Mouse (Mus musculus): ENCODE results near the gene Phldb3.

The Phldb3 gene

DNA sequence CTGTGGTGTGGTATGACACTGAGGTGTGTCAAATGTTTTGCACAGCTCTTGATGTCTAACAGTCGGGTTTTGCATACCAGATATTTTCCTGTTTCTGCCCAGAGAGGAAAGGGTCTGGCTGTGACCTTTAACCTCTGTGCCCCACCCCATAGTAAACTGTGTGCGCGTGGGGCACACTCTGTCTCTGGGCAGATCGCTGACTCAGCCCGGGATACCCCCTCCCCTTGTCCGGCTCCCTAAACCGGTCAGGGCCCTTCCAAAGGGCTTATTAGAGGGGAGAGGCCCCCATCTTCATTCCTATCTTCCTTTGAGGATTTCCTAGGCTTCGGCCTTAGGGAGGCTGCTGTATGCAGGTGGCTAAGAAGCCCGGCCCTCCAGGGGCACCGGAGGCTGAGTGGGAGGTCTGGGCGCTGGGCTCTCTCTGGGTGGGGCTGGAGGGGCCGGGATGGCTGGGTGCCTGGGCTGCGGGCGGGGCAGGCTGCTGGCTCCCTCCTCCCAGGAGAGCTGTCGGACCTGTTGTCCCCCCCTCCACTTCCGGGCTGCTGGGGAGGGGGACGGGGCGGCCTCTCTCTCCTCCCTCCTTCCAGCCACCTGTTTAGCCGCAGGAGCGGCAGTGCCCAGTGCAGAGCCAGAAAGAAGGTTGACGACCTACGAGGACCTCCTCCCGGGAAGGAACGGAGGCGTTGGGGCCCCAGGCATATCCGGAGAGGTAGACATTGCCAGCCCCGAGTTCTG, at the start of gene Phldb3:
Gene Phldb3 (plus strand): TSS at position 620 of the 735 bp plus-strand sequence.
- no peak for DNase-seq (ENCODE audit: low read depth, low spot score)

DNA sequence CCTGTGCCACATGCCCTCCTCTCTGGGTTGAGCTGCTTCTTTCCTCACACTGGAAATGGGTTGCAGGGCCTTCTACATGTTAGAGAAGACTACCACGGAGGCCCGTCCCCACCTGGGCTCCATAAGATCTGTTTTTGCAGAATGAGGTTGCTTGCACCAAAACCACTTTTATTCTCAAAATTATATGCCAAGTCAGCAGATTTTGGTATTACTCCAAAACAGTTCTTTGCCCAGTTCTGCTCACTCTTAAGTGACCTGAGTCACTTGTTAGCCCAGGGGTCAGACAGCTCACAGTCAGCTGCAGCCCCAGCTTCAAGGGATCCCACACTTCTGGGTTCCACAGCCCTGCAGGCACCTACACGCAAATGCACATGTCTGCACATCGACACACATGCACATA, 49.1 kb upstream of the Phldb3 start:
- DNase-seq (ENCODE audit: low read depth, low spot score), result no peak

DNA sequence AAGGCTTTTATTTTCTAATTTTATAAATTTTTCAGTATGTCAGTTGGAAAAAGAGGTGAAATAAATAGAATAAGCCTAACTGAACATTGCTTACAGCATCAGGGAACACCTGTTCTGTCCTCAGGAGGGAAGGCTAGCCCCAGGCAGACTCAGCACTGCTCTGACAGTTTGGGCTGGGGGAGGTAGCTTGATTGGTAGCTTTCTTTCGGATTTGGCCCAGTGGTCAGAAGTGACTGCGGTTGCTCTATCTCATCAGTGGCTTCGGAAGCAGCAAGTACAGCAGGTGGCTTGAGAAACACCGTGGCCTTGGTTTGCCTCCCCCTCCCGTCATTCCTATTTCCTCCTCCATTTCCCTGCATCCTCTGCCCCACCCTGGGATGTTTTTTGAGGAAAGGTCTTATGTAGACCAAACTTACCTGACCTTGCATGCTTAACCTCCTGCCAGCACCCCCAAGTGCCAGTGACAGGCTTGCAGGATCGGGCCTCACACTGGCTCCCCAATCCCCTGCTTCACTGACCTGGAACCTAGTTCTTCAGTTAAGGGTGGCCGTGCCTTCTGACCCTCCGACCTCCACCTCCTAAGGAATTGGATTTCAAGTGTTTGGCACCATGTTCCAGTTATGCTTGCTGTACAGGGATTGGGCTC, 47.2 kb upstream of the Phldb3 start:
- no peak for DNase-seq (ENCODE audit: low read depth, low spot score)

DNA sequence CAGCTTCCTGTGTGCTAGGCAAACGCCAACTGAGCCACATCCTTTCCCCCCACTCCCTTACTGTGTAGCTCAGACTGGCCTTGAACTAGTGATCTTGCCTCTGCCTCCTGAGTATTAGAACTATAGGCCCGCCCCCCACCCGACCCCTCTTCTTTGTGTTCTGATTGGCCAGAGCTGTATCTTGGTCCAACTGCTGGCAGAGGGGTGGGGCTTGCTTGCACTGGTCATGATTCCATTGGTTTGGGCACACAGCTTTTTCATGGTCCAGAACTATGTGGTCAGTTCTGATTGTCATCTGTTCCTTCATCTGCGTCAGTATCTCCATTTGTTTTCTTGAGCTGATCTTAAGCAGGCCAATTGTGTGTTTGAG, 46.7 kb upstream of the Phldb3 start:
- no peak for DNase-seq (ENCODE audit: low read depth, low spot score)

DNA sequence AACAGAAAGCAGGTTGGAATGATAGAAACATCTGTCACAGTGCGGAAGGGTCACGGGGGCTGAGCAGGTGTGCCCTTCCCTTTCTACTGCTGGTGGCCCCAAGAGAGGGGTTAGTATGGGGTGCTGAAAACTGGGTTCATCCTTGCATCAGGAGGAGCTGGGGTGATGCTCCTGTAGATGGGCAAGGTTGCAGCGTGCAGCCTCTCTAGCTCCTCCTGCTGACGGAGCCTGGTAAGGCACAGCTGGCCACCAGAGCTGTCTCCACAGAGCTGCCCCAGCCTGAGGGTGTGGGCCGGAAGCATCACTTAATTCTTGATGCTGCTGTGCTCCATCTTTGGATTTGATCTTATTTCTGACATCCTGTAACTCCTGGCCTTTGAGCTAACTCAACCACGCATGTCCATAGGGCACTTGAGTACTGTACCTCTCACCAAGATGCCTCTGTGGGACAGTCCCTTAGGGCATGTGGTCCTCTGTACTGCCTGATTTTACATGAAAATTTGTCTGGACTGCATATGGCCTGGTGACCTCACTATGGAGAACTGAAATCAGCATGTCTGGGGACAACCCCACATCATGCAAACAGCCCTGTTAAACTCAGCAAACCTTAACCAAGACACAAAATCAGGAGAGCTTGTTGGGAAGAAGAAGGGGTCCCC, 45.8 kb upstream of the Phldb3 start:
- DNase-seq (ENCODE audit: low read depth, low spot score), result peak; percentile 44

DNA sequence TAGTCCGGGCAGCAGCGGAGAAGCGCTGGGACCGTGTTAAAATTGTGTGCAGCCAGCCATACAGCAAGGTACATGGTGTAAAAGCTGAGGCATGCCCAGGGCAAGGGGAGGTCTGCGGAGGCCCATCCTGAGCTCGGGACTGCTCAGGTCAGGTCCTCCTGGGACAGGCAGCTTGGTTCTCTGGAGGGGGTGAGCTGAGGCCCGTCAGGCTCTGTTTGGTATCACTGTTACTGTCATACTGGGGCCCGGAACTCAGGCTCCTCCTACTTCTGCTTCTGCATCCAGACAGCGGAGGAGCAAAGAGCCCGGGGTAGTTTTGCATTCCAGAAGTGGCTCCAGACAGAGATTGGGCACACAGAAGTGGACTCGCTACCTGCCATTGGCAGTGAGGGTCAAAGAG, 44.9 kb upstream of the Phldb3 start:
- no peak for DNase-seq (ENCODE audit: low read depth, low spot score)

DNA sequence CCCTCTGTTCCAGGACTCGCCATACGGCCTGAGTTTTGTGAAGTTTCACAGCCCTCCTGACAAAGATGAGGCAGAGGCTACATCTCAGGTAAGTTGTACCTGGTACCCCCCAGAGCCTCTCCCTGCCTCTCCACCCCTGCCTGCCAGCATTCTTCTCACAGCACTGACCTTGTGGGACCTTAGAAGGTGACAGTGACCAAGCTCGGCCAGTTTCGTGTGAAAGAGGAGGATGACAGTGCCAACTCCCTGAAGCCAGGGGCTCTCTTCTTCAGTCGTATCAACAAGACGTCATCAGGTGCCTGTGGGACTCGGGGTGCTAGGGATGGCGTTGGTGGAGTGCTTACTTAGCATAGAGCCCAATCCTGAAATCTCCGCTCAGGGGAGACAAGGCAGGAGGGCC, 44.4 kb upstream of the Phldb3 start:
- no peak for DNase-seq (ENCODE audit: low read depth, low spot score)

DNA sequence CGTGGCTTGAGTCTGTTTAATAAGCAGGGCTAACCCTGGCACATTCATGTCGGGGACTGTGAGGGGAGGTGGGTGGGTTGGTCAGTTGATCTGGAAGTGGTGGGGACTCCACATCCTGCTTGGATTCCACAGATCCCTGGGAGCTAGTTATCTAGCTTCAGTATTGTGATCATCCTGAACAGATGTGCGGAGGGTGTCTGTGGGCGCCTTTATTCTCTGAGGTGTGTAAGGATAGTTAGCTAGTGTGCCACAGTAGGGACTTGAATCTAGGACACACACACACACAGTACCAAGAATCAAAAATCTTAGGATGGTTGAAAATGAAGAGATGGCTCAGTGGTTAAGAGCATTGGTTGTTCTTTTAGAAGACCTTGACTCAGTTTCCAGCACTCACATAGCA, 42.1 kb upstream of the Phldb3 start:
- no peak for DNase-seq (ENCODE audit: low read depth, low spot score)

DNA sequence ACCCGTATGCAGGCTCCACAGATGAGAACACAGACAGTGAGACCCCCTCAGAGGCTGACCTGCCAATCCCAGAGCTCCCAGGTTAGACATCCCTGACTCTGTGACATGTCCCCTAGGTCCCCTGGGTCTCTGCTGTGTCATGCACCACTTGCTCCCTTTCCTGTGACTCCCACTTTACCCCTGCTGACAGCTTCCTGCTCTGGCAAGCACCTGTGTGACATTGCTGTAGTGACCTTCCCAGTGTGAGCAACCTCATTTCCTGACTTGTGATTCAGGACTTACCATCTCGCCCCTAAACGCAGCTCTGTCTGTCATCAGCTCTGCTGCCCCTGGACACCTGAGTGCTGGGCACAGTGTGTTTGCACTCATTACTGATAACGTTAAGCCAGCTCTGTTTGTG, 39.5 kb upstream of the Phldb3 start:
- no peak for DNase-seq (ENCODE audit: low read depth, low spot score)

DNA sequence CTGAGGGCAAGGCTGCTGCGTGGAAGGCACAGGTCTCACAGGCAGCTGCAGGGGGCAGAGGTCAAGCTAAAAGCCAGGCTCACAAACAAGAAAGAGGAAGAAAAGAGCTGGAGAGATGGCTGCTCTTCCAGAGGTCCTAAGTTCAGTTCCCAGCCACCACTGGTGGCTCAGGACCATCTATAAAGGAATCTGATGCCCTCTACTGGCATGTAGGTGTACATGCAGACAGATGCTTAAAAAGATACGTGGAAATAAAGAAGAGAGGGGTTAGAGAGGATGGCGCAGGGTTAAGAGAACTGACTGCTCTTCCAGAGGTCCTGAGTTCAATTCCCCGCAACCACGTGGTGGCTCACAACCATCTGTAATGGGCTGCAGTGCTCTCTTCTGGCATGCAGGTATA, 38.1 kb upstream of the Phldb3 start:
- no peak for DNase-seq (ENCODE audit: low read depth, low spot score)

DNA sequence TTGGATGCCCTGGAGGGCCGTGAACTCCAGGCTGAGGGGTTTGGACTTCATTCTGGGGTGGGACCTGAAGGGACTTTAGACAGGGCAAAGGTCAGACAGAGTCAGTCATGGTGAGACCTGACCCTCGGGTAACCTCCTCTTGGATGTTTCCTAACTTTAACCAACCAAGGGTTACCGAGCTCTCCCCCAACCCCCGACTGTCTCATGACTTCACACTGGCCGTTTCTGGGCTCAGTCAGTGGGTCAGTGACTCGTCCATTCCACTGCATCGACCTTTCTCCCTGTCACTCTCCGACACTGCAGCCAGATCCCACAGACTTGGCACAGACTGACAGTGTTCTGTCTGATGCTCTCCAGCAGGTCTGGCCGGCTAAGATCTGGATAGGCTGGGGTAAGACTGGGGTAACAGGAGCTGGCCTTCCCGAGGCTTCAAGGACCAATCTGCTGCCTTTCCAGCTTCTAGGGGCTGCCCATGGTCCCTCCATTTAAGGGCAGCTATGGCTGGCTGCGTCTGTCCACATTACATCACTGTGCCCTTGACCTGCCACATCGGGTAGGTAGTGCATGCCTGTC, 36.3 kb upstream of the Phldb3 start:
- no peak for DNase-seq (ENCODE audit: low read depth, low spot score)

DNA sequence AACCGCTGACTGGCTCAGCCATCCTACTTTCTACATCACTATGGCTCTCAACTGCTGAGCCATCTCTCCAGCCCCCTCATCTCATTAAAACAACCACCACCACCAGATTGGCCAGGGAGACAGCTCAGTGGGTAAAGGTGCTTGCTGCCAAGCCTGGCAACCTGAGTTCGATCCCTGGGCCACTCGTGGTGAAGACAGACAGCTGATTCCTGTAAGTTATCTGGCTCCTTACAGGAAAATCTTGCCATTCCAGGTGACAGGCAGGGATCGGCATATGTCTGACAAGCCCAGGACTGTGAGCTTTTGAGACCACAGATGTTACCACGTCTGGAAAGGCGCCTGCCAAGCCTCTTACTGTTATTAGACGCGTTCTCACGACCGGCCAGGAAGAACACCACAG, 32.8 kb upstream of the Phldb3 start:
- DNase-seq (ENCODE audit: low read depth, low spot score), result no peak

DNA sequence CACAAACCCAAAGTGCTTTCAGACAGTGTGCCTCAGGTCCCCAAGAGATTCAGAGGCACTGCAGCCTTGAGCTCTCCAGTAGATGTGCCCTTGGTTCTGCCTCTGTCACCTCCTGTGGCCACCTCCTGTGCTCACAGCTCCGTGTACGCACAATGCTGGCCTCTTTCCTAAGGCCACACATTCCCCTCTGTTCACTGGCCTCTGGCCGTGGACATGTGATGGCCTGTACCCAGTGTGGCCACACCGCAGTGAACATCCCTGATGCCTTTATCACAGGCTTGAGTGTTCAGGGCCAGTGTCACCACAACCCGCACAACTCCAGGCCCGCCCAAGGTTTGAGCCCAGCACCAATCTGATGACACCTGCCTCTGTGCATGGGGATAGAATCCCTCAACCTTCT, 25.7 kb upstream of the Phldb3 start:
- DNase-seq (ENCODE audit: low read depth, low spot score), result no peak

DNA sequence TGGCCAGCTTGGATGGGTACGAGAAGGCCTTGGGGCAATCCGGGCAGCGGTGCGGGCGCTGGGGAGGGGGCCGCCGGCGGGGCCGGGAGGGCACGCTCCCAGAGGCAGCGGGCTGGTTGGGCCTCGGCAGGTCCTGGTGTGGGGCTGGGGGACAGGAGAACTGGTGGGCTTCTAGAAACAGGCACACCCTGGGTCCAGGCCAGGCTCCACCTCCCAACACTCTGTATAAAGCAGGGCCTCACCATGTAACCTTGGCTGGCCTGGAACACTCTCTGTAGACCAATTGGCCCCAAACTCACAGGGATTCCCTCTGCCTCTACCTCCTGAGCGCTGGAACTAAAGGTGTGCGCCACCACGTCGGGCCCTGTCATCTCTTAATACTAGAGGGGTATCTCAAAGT, 24.6 kb upstream of the Phldb3 start:
- DNase-seq (ENCODE audit: low read depth, low spot score), result no peak

DNA sequence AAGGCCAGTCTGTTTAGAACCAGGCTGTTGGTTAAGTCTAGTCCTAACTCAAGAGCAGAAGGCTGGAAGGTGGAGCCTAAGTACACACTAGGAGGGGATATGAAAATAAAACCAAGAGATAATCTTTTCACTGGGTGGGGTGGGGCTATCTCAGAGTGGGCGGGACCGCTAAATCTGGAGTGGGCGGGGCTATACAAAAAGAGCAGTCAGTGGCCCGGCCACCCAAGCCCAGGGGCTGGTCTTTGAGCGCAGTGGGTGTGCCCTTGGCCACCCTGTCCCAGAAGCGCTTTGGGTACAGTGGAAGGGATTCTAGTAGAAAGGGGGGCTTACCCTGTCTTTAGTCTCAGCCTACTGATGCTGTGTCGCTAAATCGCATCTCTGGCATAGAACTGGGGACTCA, 23.7 kb upstream of the Phldb3 start:
- no peak for DNase-seq (ENCODE audit: low read depth, low spot score)

DNA sequence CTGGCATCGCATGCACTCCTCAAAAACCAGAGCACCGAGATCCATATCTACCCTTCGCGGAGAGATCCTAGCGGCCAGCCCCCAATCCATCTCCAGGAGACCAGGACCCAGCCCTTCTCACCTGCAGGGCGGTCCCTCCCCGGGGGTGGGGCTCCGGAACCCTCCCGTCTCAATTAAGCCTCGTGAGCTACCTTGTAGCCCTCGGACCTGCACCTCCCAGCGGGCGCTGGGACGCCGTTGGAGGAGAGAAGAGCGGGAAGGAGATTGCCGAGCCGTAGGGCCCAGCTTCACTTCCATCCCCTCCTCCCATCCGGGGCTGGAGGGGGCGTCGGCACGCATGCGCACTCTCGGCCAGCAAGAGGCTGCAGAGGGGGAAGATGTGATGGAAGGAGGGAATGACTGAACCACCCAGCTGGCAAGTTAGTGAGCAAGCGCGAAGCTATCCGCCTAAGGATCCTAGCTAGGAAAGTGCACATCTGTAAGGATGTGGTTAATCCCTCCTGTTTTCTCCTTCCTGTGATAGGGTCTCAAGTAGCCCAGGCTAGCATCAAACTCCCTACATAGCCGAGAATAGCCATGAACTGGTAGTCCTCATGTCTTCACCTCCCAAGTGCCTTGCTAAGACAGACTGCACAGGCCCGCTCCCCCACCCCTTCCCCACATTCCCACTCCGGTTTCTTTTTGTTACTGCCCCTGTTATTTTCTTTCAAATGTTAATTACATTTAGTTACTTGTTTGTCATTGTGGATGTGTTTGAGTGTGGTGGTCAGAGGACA, 23.0 kb upstream of the Phldb3 start, which contains the start of the genes Ethe1 and Zfp575:
Gene Ethe1 (plus strand): TSS at position 214 of the 776 bp plus-strand sequence.
Gene Zfp575 (minus strand): TSS at position 312 of the 776 bp plus-strand sequence.
- DNase-seq (ENCODE audit: low read depth, low spot score), result peak; percentile 51

DNA sequence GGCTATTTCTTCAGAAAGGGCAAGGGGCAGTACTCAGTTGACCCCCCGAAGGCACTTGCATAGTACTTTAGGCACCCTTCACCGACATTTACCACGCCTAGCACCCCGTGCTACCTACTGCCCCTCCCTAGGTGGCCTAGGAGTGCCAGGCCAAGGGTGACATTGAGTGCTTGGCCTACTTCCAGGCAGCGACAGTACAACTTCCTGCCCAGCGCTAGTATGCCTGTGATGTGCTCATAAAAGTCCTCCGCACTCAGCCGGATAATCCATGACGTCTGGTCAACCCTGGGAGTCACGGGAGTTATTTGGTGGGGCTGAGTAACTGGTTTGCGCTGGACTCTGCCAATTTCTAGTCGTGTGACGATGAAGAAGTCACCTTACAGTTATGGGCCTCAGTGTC, 22.2 kb upstream of the Phldb3 start:
- no peak for DNase-seq (ENCODE audit: low read depth, low spot score)

DNA sequence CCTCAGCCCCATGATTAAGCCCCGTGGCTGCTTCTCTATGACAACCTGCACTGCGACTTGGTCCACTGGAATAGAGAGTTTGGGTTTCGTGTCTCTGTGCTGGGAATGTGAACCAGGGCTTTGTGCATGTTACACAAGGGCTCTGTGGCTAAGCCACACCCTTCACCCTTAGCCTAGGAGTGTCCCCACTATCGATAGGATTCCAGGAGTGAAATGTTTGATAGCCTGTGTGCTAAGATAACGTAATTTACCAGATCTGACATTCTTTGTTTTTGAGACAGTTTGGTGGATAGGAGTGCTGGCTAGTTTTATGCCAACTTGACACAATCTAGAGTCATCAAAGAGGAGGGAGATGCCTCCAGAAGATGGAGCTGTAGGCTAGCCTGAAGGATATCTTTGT, 18.8 kb upstream of the Phldb3 start:
- DNase-seq (ENCODE audit: low read depth, low spot score), result no peak

DNA sequence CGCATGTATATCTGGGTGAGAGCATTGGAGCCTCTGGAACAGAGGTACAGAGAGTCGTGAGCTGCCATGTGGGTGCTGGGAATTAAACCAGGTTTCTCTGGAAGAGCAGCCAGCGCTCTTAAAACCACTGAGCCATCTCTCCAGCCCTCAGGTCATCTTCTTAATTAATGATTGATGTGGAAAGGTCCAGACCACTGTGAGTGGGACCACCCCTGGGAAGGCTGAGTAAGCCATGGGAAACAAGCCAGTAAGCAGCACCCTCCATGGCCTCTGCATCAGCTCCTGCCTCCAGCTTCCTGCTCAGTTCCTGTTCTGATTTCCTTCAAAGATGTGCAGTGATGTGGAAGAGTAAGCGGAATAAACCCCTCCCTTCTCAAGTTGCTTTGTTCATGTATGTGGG, 18.4 kb upstream of the Phldb3 start:
- no peak for DNase-seq (ENCODE audit: low read depth, low spot score)

DNA sequence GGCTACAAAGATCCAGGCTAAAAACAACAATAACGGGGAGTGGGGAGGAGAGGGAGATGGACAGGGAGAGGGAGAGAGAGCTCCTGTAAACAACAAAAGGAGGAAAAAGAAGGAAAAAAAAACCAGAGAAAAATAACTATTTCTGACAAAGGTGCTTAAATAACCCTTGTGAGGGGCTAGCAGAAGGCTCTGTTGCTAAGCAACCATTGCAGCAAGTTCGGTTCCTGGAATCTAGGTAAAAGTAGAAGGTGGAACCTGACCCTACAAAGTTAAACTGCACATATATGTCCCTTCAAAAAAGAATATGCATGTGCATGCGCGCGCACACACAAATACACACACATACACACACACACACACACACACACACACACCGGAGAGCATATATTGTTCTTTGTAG, 17.8 kb upstream of the Phldb3 start:
- no peak for DNase-seq (ENCODE audit: low read depth, low spot score)

DNA sequence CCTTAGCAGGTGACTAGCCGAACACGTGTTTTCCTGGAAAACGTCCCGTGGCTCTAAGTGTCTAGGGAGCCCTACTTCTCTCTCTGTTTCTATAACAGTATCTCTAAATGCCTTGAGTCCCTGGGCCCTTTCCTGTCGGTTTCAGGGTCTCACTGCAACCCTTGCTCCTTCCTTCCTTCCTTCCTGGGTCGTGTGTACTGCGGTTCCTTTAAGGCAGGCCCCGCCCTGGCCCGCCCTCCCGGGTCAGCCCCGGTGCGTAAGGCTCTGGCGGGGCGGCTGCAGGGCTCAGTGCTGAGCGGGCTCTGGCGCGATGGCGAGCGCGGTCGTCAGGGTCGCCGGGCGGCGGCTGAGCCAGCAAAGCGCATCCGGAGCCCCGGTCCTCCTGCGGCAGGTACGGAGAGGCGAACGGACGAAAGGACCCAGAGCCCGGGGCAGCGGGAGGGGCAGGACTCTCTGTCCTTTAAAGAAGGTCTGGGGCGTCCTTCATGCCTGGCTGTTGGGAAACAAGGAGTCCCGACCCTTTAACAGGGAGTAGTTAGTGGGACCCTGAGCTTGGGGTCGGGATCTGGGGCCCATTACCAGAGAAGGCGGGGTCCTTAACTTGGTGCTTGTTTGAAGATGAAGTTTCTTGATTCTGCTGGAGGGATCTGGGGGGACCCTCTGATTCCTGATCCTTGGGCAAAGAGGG, 16.8 kb upstream of the Phldb3 start:
- DNase-seq (ENCODE audit: low read depth, low spot score), result peak; percentile 45

Data from retina, postnatal 7 days (tissue).